Mouse (Mus musculus) G1E (cell line): ENCODE data around the gene Man2a1.

Experiments used
- CTCF ChIP-seq: IDR thresholded peaks from 2 replicates; pipeline ENCODE4 v1.5.1; 2012; ENCODE audit warnings: low read depth, low read length, inconsistent platforms, mixed read lengths
- GATA1 ChIP-seq: IDR thresholded peaks from 2 replicates; pipeline ENCODE4 v1.6.1; 2012; ENCODE audit warnings: borderline replicate concordance, low read length, inconsistent platforms, mixed read lengths
- POLR2AphosphoS5 ChIP-seq: IDR thresholded peaks from 2 replicates; pipeline ENCODE4 v1.6.1; 2012; ENCODE audit warnings: low read depth, low read length, inconsistent platforms; ENCODE audit not compliant: insufficient replicate concordance
- TAL1 ChIP-seq: conservative IDR thresholded peaks from 2 replicates; pipeline ENCODE4 v1.6.1; 2012; ENCODE audit warnings: low read depth, low read length, inconsistent platforms, mixed read lengths

GRCm38 (mm10) chr17:64681461-64681860 is 80.9 kb downstream of the Man2a1 start:
- no peak for TF ChIP-seq CTCF
- no peak for TF ChIP-seq GATA1
- no peak for TF ChIP-seq POLR2AphosphoS5
- TF ChIP-seq TAL1 = no peak
